Mouse (Mus musculus) lung, postnatal 0 days (tissue): ENCODE data around the gene Gpr1.

ENCODE experiments used
- CTCF ChIP-seq: IDR thresholded peaks from 2 replicates; pipeline ENCODE4 v1.5.1; 2016; ENCODE audit warnings: antibody characterized with exemption, mild to moderate bottlenecking
- EP300 ChIP-seq: IDR thresholded peaks from 2 replicates; pipeline ENCODE4 v1.6.1; 2016; ENCODE audit warnings: antibody characterized with exemption, mild to moderate bottlenecking, control low read depth

DNA sequence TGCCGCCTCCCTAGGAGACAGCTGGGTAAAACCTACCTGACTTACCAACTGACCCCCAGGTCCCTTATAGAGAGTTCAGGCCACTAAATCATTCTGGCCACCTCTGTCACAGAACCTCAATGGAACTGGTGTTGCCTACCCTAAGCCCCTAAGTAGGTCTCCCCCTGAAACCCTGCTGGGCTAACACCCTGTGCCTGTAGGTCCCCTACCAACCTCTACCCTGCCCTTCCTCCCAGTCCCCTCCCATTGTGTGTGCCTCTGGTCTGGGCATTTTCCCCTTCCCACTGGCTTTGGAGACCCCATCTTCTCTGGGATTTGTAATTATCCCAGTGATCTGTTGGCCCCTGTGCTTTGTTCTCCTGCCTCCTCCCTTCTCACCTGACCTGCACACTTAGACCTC, 10.9 kb downstream of the Gpr1 start:
- TF ChIP-seq CTCF (no peak), EP300 (no peak)
